Mouse (Mus musculus): ENCODE results near the gene Fcgr1. TPM values are rescaled to one million over a fixed set of nuclear protein-coding genes. Genes with fewer than 3 reads are reported as not detected.
"Not testable (repeated sequence)": the region's sequence is repeated elsewhere in the genome, so short reads cannot be mapped to it uniquely, and the experiment has no call there.

Fcgr1 gene
- polyA plus RNA-seq, 1 experiment from 2014 or later = 3.7 TPM

- 1% methylated on average over 9 of the region's 44 CpGs for WGBS
- Histone ChIP-seq H3K9ac (ENCODE audit: low read depth, low read length) (peak overlapping the region; percentile 68), H3K4me3 (ENCODE audit: low read length) (peak overlapping the region; percentile 50), H3K4me1 (ENCODE audit: control insufficient read depth, insufficient read depth, low read length) (peaks cover 16% of the 10 kb centered on the region), H3K27ac (ENCODE audit: low read length) (peak overlapping the region; percentile 92), H3K4me2 (ENCODE audit: low read depth, low read length) (peak overlapping the region; percentile 63)
- H3K27me3 ChIP-seq (replicated peaks; ENCODE audit: control insufficient read depth, insufficient read depth, low read length); H3K36me3 ChIP-seq (ENCODE audit: control insufficient read depth, insufficient read depth, low read length); H3K9me3 ChIP-seq (ENCODE audit: control insufficient read depth, low read length): not testable (repeated sequence)
- peak; percentile 42 for ATAC-seq
These were observed 24.9 kb downstream of the Fcgr1 start for GRCm38 (mm10) chr3:96268776-96269378.

- Histone ChIP-seq H3K9ac (ENCODE audit: low read depth, low read length) (peak within 1 kb of the TSS; percentile 68), H3K36me3 (ENCODE audit: control insufficient read depth, insufficient read depth, low read length) (no peaks in the 10 kb centered on the region), H3K9me3 (ENCODE audit: control insufficient read depth, low read length) (no peaks in the 10 kb centered on the region), H3K4me1 (ENCODE audit: control insufficient read depth, insufficient read depth, low read length) (peaks cover 16% of the 10 kb centered on the region), H3K4me3 (ENCODE audit: low read length) (peak within 1 kb of the TSS; percentile 58), H3K27me3 (replicated peaks; ENCODE audit: control insufficient read depth, insufficient read depth, low read length) (no peaks in the 10 kb centered on the region), H3K4me2 (ENCODE audit: low read depth, low read length) (peak within 1 kb of the TSS; percentile 91), H3K27ac (ENCODE audit: low read length) (peak within 1 kb of the TSS; percentile 92)
- 19% methylated on average over 28 of the region's 30 CpGs for WGBS
- ATAC-seq = peak; percentile 79
These were observed 25.6 kb downstream of the Fcgr1 start, which contains the start of gene Hist2h3b for GRCm38 (mm10) chr3:96268051-96268775. Hist2h3b (plus strand) TSS chr3:96268654.

GRCm38 (mm10) chr3:96267541-96267940 lies 26.2 kb downstream of the Fcgr1 start:
- Histone ChIP-seq H3K27me3 (replicated peaks; ENCODE audit: control insufficient read depth, insufficient read depth, low read length) (no peaks in the 10 kb centered on the region), H3K9me3 (ENCODE audit: control insufficient read depth, low read length) (no peaks in the 10 kb centered on the region), H3K4me1 (ENCODE audit: control insufficient read depth, insufficient read depth, low read length) (peaks cover 16% of the 10 kb centered on the region), H3K36me3 (ENCODE audit: control insufficient read depth, insufficient read depth, low read length) (no peaks in the 10 kb centered on the region), H3K9ac (ENCODE audit: low read depth, low read length) (no peak overlapping the region), H3K27ac (ENCODE audit: low read length) (peak overlapping the region; percentile 92), H3K4me2 (ENCODE audit: low read depth, low read length) (peak overlapping the region; percentile 57; the same call in 1 of the 2 replicates), H3K4me3 (ENCODE audit: low read length) (no peak overlapping the region)
- WGBS = 84% methylated on average over 4 of the region's 4 CpGs
- ATAC-seq = no peak

- 86% methylated on average over 8 of the region's 8 CpGs for WGBS
- Histone ChIP-seq H3K9me3 (ENCODE audit: control insufficient read depth, low read length) (no peaks in the 10 kb centered on the region), H3K4me2 (ENCODE audit: low read depth, low read length) (no peak overlapping the region)
These were observed 27.5 kb downstream of the Fcgr1 start for GRCm38 (mm10) chr3:96266132-96266710.

GRCm38 (mm10) chr3:96264404-96264949 lies 29.3 kb downstream of the Fcgr1 start:
- no peaks in the 10 kb centered on the region for H3K36me3 ChIP-seq (ENCODE audit: control insufficient read depth, insufficient read depth, low read length)
- H3K27ac ChIP-seq (ENCODE audit: low read length) = peak overlapping the region; percentile 97
- WGBS = 73% methylated on average over 7 of the region's 7 CpGs
- no peaks in the 10 kb centered on the region for H3K27me3 ChIP-seq (replicated peaks; ENCODE audit: control insufficient read depth, insufficient read depth, low read length)
- H3K4me1 ChIP-seq (ENCODE audit: control insufficient read depth, insufficient read depth, low read length) = peaks cover 17% of the 10 kb centered on the region; the same call in 1 of the 2 replicates
- H3K4me3 ChIP-seq (ENCODE audit: low read length) = peak overlapping the region; percentile 64; the same call in 1 of the 2 replicates
- H3K9me3 ChIP-seq (ENCODE audit: control insufficient read depth, low read length) = no peaks in the 10 kb centered on the region
- H3K9ac ChIP-seq (ENCODE audit: low read depth, low read length) = peak overlapping the region; percentile 79
- peak overlapping the region; percentile 55 for H3K4me2 ChIP-seq (ENCODE audit: low read depth, low read length)
- no peak for ATAC-seq

More at GRCm38 (mm10) chr3:96266132-96266710, 27.5 kb downstream of the Fcgr1 start:
- no peak overlapping the region for H3K27ac ChIP-seq (ENCODE audit: low read length)
- H3K4me3 ChIP-seq (ENCODE audit: low read length) = no peak overlapping the region
- H3K4me1 ChIP-seq (ENCODE audit: control insufficient read depth, insufficient read depth, low read length) = peaks cover 20% of the 10 kb centered on the region
- H3K36me3 ChIP-seq (ENCODE audit: control insufficient read depth, insufficient read depth, low read length) = no peaks in the 10 kb centered on the region
- no peak overlapping the region for H3K9ac ChIP-seq (ENCODE audit: low read depth, low read length)
- no peak for ATAC-seq
- no peaks in the 10 kb centered on the region for H3K27me3 ChIP-seq (replicated peaks; ENCODE audit: control insufficient read depth, insufficient read depth, low read length)

GRCm38 (mm10) chr3:96263558-96264403 lies 30.0 kb downstream of the Fcgr1 start:
- Histone ChIP-seq H3K27ac (ENCODE audit: low read length) (peak overlapping the region; percentile 97), H3K9me3 (ENCODE audit: control insufficient read depth, low read length) (no peaks in the 10 kb centered on the region), H3K4me2 (ENCODE audit: low read depth, low read length) (peak overlapping the region; percentile 55), H3K9ac (ENCODE audit: low read depth, low read length) (peak overlapping the region; percentile 79), H3K4me3 (ENCODE audit: low read length) (peak overlapping the region; percentile 64), H3K4me1 (ENCODE audit: control insufficient read depth, insufficient read depth, low read length) (peaks cover 17% of the 10 kb centered on the region; the same call in 1 of the 2 replicates), H3K36me3 (ENCODE audit: control insufficient read depth, insufficient read depth, low read length) (no peaks in the 10 kb centered on the region), H3K27me3 (replicated peaks; ENCODE audit: control insufficient read depth, insufficient read depth, low read length) (no peaks in the 10 kb centered on the region)
- WGBS = 6% methylated on average over 27 of the region's 27 CpGs
- peak; percentile 36 for ATAC-seq

GRCm38 (mm10) chr3:96262979-96263550 lies 30.7 kb downstream of the Fcgr1 start, which contains the start of gene Hist2h4:
Hist2h4 (minus strand) TSS chr3:96263311.
- Histone ChIP-seq H3K9ac (ENCODE audit: low read depth, low read length) (peak within 1 kb of the TSS; percentile 82), H3K27ac (ENCODE audit: low read length) (peak within 1 kb of the TSS; percentile 98), H3K4me3 (ENCODE audit: low read length) (peak within 1 kb of the TSS; percentile 64), H3K36me3 (ENCODE audit: control insufficient read depth, insufficient read depth, low read length) (no peaks in the 10 kb centered on the region), H3K4me2 (ENCODE audit: low read depth, low read length) (peak within 1 kb of the TSS; percentile 67), H3K4me1 (ENCODE audit: control insufficient read depth, insufficient read depth, low read length) (peaks cover 17% of the 10 kb centered on the region; the same call in 1 of the 2 replicates), H3K9me3 (ENCODE audit: control insufficient read depth, low read length) (no peaks in the 10 kb centered on the region), H3K27me3 (replicated peaks; ENCODE audit: control insufficient read depth, insufficient read depth, low read length) (no peaks in the 10 kb centered on the region)
- under 1% methylated on average over 40 of the region's 40 CpGs for WGBS
- peak; percentile 87 for ATAC-seq

- H3K4me3 ChIP-seq (ENCODE audit: low read length) = peak overlapping the region; percentile 64
These were observed 31.4 kb downstream of the Fcgr1 start for GRCm38 (mm10) chr3:96262216-96262875.

More at GRCm38 (mm10) chr3:96262216-96262875, 31.4 kb downstream of the Fcgr1 start:
- Histone ChIP-seq H3K4me1 (ENCODE audit: control insufficient read depth, insufficient read depth, low read length) (peaks cover 15% of the 10 kb centered on the region; the same call in 1 of the 2 replicates), H3K36me3 (ENCODE audit: control insufficient read depth, insufficient read depth, low read length) (no peaks in the 10 kb centered on the region), H3K4me2 (ENCODE audit: low read depth, low read length) (peak overlapping the region; percentile 67), H3K27me3 (replicated peaks; ENCODE audit: control insufficient read depth, insufficient read depth, low read length) (no peaks in the 10 kb centered on the region), H3K9ac (ENCODE audit: low read depth, low read length) (peak overlapping the region; percentile 82), H3K9me3 (ENCODE audit: control insufficient read depth, low read length) (no peaks in the 10 kb centered on the region), H3K27ac (ENCODE audit: low read length) (peak overlapping the region; percentile 98)
- ATAC-seq = peak; percentile 81
- WGBS = under 1% methylated on average over 19 of the region's 19 CpGs

Measured in intestine, embryonic 16.5 days (tissue).